Mouse (Mus musculus): ENCODE measurements around the gene Pced1b. TPM values are rescaled to one million over a fixed set of nuclear protein-coding genes. Genes with fewer than 3 reads are reported as not detected.

Pced1b gene
- polyA plus RNA-seq, 1 experiment from 2014 or later, result 4.1 TPM

- Histone ChIP-seq H3K36me3 (no peaks in the 10 kb centered on the region), H3K4me1 (no peaks in the 10 kb centered on the region), H3K27ac (replicated peaks) (no peak overlapping the region), H3K9me3 (no peaks in the 10 kb centered on the region), H3K4me3 (no peak overlapping the region), H3K4me2 (replicated peaks) (no peak overlapping the region), H3K27me3 (no peaks in the 10 kb centered on the region), H3K9ac (replicated peaks) (no peak overlapping the region)
- no peak for ATAC-seq (replicated peaks)
- 46% methylated on average over 9 of the region's 9 CpGs for WGBS
These were observed 61.0 kb downstream of the Pced1b start for GRCm38 (mm10) chr15:97307935-97308334.

GRCm38 (mm10) chr15:97309533-97309932, 62.6 kb downstream of the Pced1b start:
- Histone ChIP-seq H3K9me3 (no peaks in the 10 kb centered on the region), H3K27me3 (no peaks in the 10 kb centered on the region), H3K4me3 (no peak overlapping the region), H3K36me3 (no peaks in the 10 kb centered on the region), H3K9ac (replicated peaks) (no peak overlapping the region), H3K4me1 (no peaks in the 10 kb centered on the region), H3K4me2 (replicated peaks) (no peak overlapping the region), H3K27ac (replicated peaks) (no peak overlapping the region)
- no peak for ATAC-seq (replicated peaks)
- 94% methylated on average over 2 of the region's 2 CpGs for WGBS

- 86% methylated on average over 9 of the region's 9 CpGs for WGBS
- no peak overlapping the region for H3K27ac ChIP-seq (replicated peaks)
- no peaks in the 10 kb centered on the region for H3K27me3 ChIP-seq
- ATAC-seq (replicated peaks), result no peak
- H3K4me3 ChIP-seq, result no peak overlapping the region
- H3K9me3 ChIP-seq, result no peaks in the 10 kb centered on the region
- H3K36me3 ChIP-seq, result no peaks in the 10 kb centered on the region
- no peak overlapping the region for H3K9ac ChIP-seq (replicated peaks)
- H3K4me2 ChIP-seq (replicated peaks), result no peak overlapping the region
- H3K4me1 ChIP-seq, result peaks cover 2% of the 10 kb centered on the region; the same call in 1 of the 2 replicates
These were observed 63.3 kb downstream of the Pced1b start for GRCm38 (mm10) chr15:97310251-97310650.

- Histone ChIP-seq H3K9ac (replicated peaks) (no peak overlapping the region), H3K27me3 (no peaks in the 10 kb centered on the region), H3K4me3 (no peak overlapping the region), H3K4me2 (replicated peaks) (no peak overlapping the region), H3K27ac (replicated peaks) (no peak overlapping the region), H3K9me3 (no peaks in the 10 kb centered on the region), H3K36me3 (no peaks in the 10 kb centered on the region), H3K4me1 (peaks cover 4% of the 10 kb centered on the region; the same call in 1 of the 2 replicates)
- 85% methylated on average over 7 of the region's 7 CpGs for WGBS
- no peak for ATAC-seq (replicated peaks)
These were observed 64.3 kb downstream of the Pced1b start for GRCm38 (mm10) chr15:97311211-97311610.

GRCm38 (mm10) chr15:97311937-97312336, 65.0 kb downstream of the Pced1b start:
- Histone ChIP-seq H3K36me3 (no peaks in the 10 kb centered on the region), H3K9me3 (no peaks in the 10 kb centered on the region), H3K4me1 (peaks cover 4% of the 10 kb centered on the region; the same call in 1 of the 2 replicates), H3K27ac (replicated peaks) (no peak overlapping the region), H3K4me2 (replicated peaks) (no peak overlapping the region), H3K27me3 (no peaks in the 10 kb centered on the region), H3K9ac (replicated peaks) (no peak overlapping the region), H3K4me3 (no peak overlapping the region)
- no peak for ATAC-seq (replicated peaks)
- WGBS, result 90% methylated on average over 8 of the region's 8 CpGs

- Histone ChIP-seq H3K4me2 (replicated peaks) (no peak overlapping the region), H3K4me3 (no peak overlapping the region), H3K27me3 (no peaks in the 10 kb centered on the region), H3K9ac (replicated peaks) (0 out of 2 replicates have a peak overlapping the region, but pooled peaks have one; percentile 11), H3K4me1 (peaks cover 4% of the 10 kb centered on the region; the same call in 1 of the 2 replicates), H3K9me3 (no peaks in the 10 kb centered on the region), H3K27ac (replicated peaks) (0 out of 2 replicates have a peak overlapping the region, but pooled peaks have one; percentile 26), H3K36me3 (no peaks in the 10 kb centered on the region)
- 56% methylated on average over 14 of the region's 14 CpGs for WGBS
- ATAC-seq (replicated peaks), result no peak
These were observed 68.0 kb downstream of the Pced1b start for GRCm38 (mm10) chr15:97314720-97315421.

- Histone ChIP-seq H3K27ac (replicated peaks) (no peak overlapping the region), H3K4me1 (peaks cover 4% of the 10 kb centered on the region; the same call in 1 of the 2 replicates), H3K9me3 (no peaks in the 10 kb centered on the region), H3K36me3 (no peaks in the 10 kb centered on the region), H3K27me3 (no peaks in the 10 kb centered on the region), H3K4me3 (no peak overlapping the region), H3K9ac (replicated peaks) (no peak overlapping the region), H3K4me2 (replicated peaks) (no peak overlapping the region)
- WGBS, result 54% methylated on average over 9 of the region's 9 CpGs
- no peak for ATAC-seq (replicated peaks)
These were observed 68.5 kb downstream of the Pced1b start for GRCm38 (mm10) chr15:97315422-97315757.

- Histone ChIP-seq H3K4me1 (peaks cover 4% of the 10 kb centered on the region; the same call in 1 of the 2 replicates), H3K9ac (replicated peaks) (no peak overlapping the region), H3K4me2 (replicated peaks) (no peak overlapping the region), H3K27ac (replicated peaks) (0 out of 2 replicates have a peak overlapping the region, but pooled peaks have one; percentile 19), H3K27me3 (no peaks in the 10 kb centered on the region), H3K36me3 (no peaks in the 10 kb centered on the region), H3K4me3 (no peak overlapping the region), H3K9me3 (no peaks in the 10 kb centered on the region)
- no peak for ATAC-seq (replicated peaks)
- WGBS, result 76% methylated on average over 21 of the region's 21 CpGs
These were observed 71.6 kb downstream of the Pced1b start for GRCm38 (mm10) chr15:97318365-97319001.

GRCm38 (mm10) chr15:97322821-97323220, 75.9 kb downstream of the Pced1b start:
- Histone ChIP-seq H3K4me1 (no peaks in the 10 kb centered on the region), H3K4me2 (replicated peaks) (no peak overlapping the region), H3K36me3 (no peaks in the 10 kb centered on the region), H3K27ac (replicated peaks) (no peak overlapping the region), H3K4me3 (no peak overlapping the region), H3K9ac (replicated peaks) (no peak overlapping the region), H3K27me3 (no peaks in the 10 kb centered on the region), H3K9me3 (no peaks in the 10 kb centered on the region)
- ATAC-seq (replicated peaks), result no peak
- WGBS, result 73% methylated on average over 5 of the region's 5 CpGs

- Histone ChIP-seq H3K27ac (replicated peaks) (no peak overlapping the region), H3K36me3 (no peaks in the 10 kb centered on the region), H3K4me3 (no peak overlapping the region), H3K9ac (replicated peaks) (no peak overlapping the region), H3K4me1 (no peaks in the 10 kb centered on the region), H3K4me2 (replicated peaks) (no peak overlapping the region), H3K9me3 (no peaks in the 10 kb centered on the region), H3K27me3 (no peaks in the 10 kb centered on the region)
- WGBS, result 85% methylated on average over 24 of the region's 24 CpGs
- no peak for ATAC-seq (replicated peaks)
These were observed 76.6 kb downstream of the Pced1b start for GRCm38 (mm10) chr15:97323466-97323865.

GRCm38 (mm10) chr15:97324311-97324710, 77.4 kb downstream of the Pced1b start:
- no peaks in the 10 kb centered on the region for H3K27me3 ChIP-seq
- H3K9me3 ChIP-seq, result no peaks in the 10 kb centered on the region
- H3K36me3 ChIP-seq, result no peaks in the 10 kb centered on the region
- no peak overlapping the region for H3K27ac ChIP-seq (replicated peaks)
- H3K4me2 ChIP-seq (replicated peaks), result no peak overlapping the region
- 65% methylated on average over 9 of the region's 9 CpGs for WGBS
- H3K9ac ChIP-seq (replicated peaks), result no peak overlapping the region
- ATAC-seq (replicated peaks), result no peak
- H3K4me3 ChIP-seq, result no peak overlapping the region
- H3K4me1 ChIP-seq, result no peaks in the 10 kb centered on the region

- Histone ChIP-seq H3K4me2 (replicated peaks) (no peak overlapping the region), H3K4me3 (no peak overlapping the region), H3K27ac (replicated peaks) (no peak overlapping the region), H3K9me3 (no peaks in the 10 kb centered on the region), H3K4me1 (no peaks in the 10 kb centered on the region), H3K36me3 (no peaks in the 10 kb centered on the region), H3K9ac (replicated peaks) (no peak overlapping the region), H3K27me3 (no peaks in the 10 kb centered on the region)
- no peak for ATAC-seq (replicated peaks)
- 76% methylated on average over 18 of the region's 18 CpGs for WGBS
These were observed 80.7 kb downstream of the Pced1b start for GRCm38 (mm10) chr15:97327500-97328081.
